Mouse (Mus musculus) large intestine, adult 2 months (tissue): ENCODE measurements at regions not wholly inside any gene's neighbourhood (a gene's known extent, or its start where the extent isn't known, plus 50 kb on each side); places are given as distances from the start of the nearest gene placed in this dataset.
A peak's percentile ranks its signal among the peaks of the same experiment; 100 is the strongest.

Experiments
- DNase-seq: peaks from one replicate; pipeline ENCODE4 v3.0.0-alpha.2; 2012; ENCODE audit warnings: low read depth, low spot score
- WGBS: fragments of 180-500 bp; shearing (Covaris S2); methylation state at CpG from one replicate; pipeline ENCODE4 v1.1.7; 2018; 5-methylcytosine and 5-hydroxymethylcytosine counted together

DNA sequence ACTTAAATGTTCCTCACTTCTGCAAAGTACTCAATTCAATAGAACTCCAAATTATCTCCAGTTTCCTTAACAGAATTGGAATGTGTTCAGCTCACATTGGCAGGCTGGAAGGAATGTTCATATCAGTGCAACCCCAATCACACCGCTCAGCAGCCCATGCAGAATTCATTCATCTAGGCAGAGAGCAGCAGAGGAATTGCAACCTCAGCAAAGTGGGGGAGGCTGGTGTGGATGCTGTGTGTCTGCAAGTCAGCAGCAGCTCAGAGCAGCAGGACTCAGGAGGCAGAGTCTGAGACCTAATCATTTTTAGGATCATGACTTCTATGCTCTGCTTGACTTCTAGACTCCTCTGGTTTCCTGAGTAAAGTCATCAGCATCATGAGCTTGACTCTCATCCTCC lies 100.7 kb upstream of the Chrna7 start:
- 96% methylated on average over 1 of the region's 1 CpGs for WGBS
- no peak for DNase-seq

DNA sequence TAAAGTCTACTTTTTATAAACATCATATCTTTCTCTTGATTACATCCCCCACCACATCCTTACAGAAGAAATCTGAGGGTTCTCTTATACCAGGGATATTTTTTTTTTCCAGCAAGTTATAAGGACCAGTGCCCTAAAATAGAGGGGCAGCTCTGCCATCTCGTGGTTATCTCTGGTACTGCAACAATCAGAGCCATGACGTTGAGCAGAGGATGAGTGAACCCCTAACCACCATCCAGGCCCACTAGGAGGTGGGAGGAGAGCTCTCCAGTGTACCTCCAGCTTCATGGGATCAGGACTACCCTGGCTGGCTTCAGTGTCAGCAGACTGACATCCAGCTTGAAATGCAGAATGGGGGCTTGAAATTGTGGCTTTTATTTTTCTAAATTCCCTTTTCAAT lies 107.2 kb upstream of the Chrna7 start:
- DNase-seq, result no peak
- 3% methylated on average over 2 of the region's 2 CpGs for WGBS

DNA sequence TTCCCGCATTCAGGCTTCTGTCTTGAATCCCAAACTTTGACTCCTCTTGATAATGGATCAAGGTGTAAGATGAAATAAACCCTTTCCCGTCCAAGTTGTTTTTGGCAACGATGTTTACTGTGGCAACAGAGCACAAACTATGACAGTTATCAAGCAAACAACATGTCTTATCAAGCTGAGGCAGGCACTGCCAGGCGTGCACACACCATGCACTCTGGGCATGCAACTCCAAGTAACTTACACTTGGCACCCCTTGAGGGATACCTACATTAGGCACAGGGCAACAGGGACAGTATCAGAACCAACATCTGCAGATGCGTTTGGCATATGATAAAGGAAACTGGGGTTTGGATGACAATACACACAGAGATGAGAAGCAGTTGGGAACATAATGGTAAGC lies 108.8 kb upstream of the Chrna7 start:
- WGBS, result 60% methylated on average over 5 of the region's 5 CpGs

DNA sequence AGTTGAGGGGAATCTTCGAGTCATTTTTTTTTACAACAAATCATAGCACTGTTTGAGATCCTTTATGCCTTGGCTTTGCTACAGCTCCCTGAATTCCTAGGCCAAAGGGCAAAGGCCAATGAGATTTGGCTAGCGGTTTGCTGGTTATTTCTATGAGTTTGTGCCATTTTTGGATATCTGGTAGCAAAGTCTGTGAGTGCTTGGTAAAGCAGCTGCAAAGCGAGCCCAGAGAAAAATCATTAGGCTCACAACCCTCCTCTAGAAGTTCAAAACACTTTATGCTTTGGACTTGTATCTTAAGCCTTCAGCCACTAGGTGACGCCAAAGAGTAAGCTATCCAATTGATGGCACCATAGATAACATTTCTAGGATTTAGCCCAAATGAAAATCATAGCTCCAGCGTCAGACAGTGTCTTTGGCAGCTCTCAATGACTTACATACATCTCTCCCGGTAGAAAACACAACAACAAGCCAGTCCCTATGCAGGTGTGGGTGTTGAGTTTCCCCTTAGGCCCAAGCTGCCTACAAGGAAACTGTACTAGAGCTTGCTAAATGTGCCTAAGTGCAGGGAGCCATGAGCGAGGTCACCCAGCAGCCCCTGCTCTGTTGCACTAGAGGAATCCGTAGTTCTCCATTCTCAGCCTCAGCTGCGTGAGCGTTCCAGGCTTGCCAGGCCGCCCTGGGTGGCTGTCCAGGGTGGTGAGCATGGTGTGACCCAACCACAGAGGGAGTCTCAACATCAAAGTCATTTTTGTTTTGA lies 109.8 kb upstream of the Chrna7 start:
- peak; percentile 8 for DNase-seq
- 29% methylated on average over 11 of the region's 11 CpGs for WGBS

More for the DNA sequence above, 108.8 kb upstream of the Chrna7 start:
- no peak for DNase-seq

DNA sequence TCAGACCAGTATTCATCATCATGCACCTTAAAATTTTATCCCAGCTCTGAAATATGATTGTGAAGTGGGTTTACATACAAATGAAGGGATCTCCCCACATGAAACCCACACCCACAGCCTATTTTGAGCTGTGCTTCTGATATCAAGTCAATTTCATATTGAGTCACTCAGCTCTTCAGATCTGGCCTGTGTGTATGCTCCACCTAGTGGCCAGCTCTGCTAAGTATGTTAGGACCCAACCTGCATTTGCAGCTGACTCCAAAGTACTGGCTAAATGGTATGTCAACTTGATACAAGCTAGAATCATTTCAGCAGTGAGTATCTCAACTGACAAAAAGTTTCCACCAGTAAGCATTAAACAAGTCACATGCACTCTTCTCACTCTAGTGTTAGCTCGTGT lies 109.4 kb upstream of the Otud7a start:
- no peak for DNase-seq
- WGBS, result 24% methylated on average over 1 of the region's 1 CpGs

DNA sequence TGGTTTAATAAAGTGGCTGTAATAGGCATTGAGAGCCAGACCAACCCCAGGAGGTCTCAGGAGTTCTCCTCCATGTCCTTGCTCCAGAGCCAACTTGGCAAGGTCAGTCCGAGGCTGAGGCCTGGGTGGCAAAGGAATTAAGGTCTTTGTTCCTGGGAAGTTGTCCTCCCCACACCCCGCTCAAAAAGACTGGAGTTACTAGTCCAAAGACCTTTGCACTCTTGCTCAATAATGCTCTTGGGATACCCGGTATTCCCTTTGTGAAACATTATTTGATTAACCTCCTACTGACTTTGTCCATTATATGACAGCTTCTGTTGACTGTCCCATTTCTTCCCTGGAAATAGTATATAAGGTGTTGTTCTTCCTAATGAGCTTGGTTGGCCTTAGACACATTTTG lies 108.5 kb upstream of the Otud7a start:
- DNase-seq, result no peak
- whole genome bisulfite sequencing, result 34% methylated on average over 3 of the region's 3 CpGs

DNA sequence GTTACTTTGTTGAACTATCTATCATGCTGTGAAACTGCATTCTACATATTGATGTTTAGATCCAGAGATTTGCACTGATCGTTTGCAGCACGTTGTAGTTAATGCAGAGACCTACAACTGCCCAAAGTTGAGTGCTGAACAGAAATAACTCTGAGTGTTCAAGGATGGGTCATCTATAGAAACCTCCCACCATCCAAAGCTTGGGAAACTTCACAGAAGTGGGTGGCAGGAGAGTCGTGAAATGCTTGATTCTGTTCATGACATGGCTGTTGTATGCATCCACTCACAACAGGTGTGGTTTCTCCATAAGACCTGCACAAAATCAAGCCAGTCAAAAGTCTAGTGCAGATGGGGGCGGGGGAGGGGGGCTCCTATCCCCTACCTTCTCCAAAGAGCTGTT lies 102.8 kb upstream of the Otud7a start:
- WGBS, result 65% methylated on average over 4 of the region's 4 CpGs
- no peak for DNase-seq

DNA sequence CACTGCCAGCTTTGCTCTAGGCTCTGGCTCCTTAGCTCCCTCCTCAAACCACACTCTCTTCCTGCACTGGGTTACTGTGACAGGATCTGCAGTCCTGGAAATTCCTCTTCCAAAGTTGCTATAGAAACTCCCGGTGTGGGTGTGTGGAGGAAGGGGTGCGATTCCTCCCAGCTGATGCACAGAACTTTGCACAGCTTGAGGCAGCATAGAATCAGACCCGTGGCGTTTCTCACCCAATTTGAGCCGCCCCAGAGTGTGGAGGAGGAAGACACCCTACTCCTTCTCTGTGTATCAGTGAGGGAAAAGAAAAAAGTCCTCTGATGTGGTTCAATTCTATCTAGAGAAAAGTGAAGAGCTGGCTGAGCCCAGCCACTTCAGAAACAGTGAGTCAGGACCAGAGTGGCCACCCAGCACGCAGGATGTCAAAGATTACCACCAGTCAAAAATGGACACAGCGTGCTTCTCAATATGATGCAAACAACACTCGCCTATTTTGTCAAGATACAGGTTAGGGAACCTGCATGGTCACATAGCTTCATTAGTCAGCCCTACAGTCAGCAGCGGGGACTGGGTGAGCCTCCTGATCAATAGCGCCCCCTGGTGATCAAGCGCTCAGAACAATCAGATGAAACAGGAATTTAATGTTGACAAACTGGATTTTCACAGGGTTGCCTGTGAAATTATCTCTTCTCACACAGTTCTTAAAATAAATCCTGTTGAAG lies 98.7 kb upstream of the Otud7a start:
- 36% methylated on average over 11 of the region's 11 CpGs for WGBS
- DNase-seq, result no peak

DNA sequence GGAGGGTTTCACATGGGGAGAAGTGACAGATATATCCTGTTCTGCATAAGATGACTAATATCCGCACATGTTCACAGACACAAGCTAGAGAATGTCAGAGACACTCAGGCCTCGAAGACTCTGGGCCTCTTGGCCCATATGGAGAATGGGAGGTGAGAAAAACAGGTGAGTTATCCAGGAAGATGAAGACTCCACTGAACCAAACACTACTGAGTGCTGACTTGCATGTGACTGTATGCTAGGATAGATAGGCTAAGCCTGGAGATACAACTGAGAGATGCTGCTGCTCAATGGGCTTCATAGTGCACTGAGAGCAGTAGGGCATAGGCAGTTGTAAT lies 98.2 kb upstream of the Otud7a start:
- no peak for DNase-seq
- WGBS, result 85% methylated on average over 2 of the region's 2 CpGs
